Mouse (Mus musculus) heart, adult 2 months (tissue): ENCODE results near the gene Usp34.

Source experiments
- CTCF ChIP-seq: fragments of 200-600 bp; IDR thresholded peaks from 2 replicates; pipeline ENCODE4 v1.8.1; 2022; ENCODE audit warnings: antibody characterized with exemption, mild to moderate bottlenecking, moderate library complexity
- EP300 ChIP-seq: fragments of 200-500 bp; IDR thresholded peaks from 2 replicates; pipeline ENCODE4 v1.6.1; 2011; ENCODE audit warnings: low read depth, low read length, control low read depth; ENCODE audit not compliant: insufficient read depth
- POLR2A ChIP-seq: fragments of 200-500 bp; IDR thresholded peaks from 2 replicates; pipeline ENCODE4 v1.6.1; 2011; ENCODE audit warnings: mild to moderate bottlenecking, low read depth, low read length, control low read depth; ENCODE audit not compliant: insufficient read depth

GRCm38 (mm10) chr11:23515315-23515714 is 208.6 kb downstream of the Usp34 start:
- no peak for TF ChIP-seq CTCF
- no peak for TF ChIP-seq POLR2A
- no peak for TF ChIP-seq EP300
